Mouse (Mus musculus) neural tube, embryonic 11.5 days (tissue): Measurements from ENCODE around the gene Gm4969. TPM values are rescaled to one million over a fixed set of nuclear protein-coding genes. Genes with fewer than 3 reads are reported as not detected.

ENCODE experiments used
- ATAC-seq: fragments of 200-750 bp; cut with Nextera tagmentation; 2 replicates; pipeline ENCODE4 v1.8.0; 2017; ENCODE audit warnings: moderate number of reproducible peaks, mild to moderate bottlenecking, moderate TSS enrichment, moderate library complexity; ENCODE audit not compliant: insufficient read depth, low FRiP score, low TSS enrichment
- DNase-seq: peaks from one replicate; pipeline ENCODE4 v3.0.0-alpha.2; 2015; ENCODE audit warnings: low spot score
- H3K27ac ChIP-seq: fragments of 300-500 bp; sonication (generic); 2 replicates; pipeline ENCODE4 v1.5.1; 2014; ENCODE audit warnings: low read depth, mild to moderate bottlenecking, low read length
- H3K27me3 ChIP-seq: fragments of 300-500 bp; sonication (generic); 2 replicates; pipeline ENCODE4 v1.6.1; 2014; ENCODE audit warnings: mild to moderate bottlenecking, low read length, mixed read lengths; ENCODE audit not compliant: control insufficient read depth, insufficient read depth
- H3K36me3 ChIP-seq: fragments of 300-500 bp; sonication (generic); 2 replicates; pipeline ENCODE4 v1.6.1; 2014; ENCODE audit warnings: mild to moderate bottlenecking, low read length, moderate library complexity, mixed read lengths; ENCODE audit not compliant: control insufficient read depth, insufficient read depth
- H3K4me1 ChIP-seq: fragments of 300-500 bp; sonication (generic); 2 replicates; pipeline ENCODE4 v1.6.1; 2014; ENCODE audit warnings: low read length, mixed read lengths; ENCODE audit not compliant: control insufficient read depth, insufficient read depth
- H3K4me2 ChIP-seq: fragments of 300-500 bp; sonication (generic); 2 replicates; pipeline ENCODE4 v1.6.1; 2014; ENCODE audit warnings: low read depth, mild to moderate bottlenecking, moderate library complexity
- H3K4me3 ChIP-seq: fragments of 300-500 bp; sonication (generic); 2 replicates; pipeline ENCODE4 v1.5.1; 2014; ENCODE audit warnings: low read depth, low read length
- H3K9ac ChIP-seq: fragments of 300-500 bp; sonication (generic); 2 replicates; pipeline ENCODE4 v1.6.1; 2014; ENCODE audit warnings: mild to moderate bottlenecking, low read length
- H3K9me3 ChIP-seq: fragments of 300-500 bp; sonication (generic); 2 replicates; pipeline ENCODE4 v1.6.1; 2016; ENCODE audit warnings: low read length; ENCODE audit not compliant: control insufficient read depth
- WGBS: fragments of 180-500 bp; shearing (Covaris S2); extraction: QIAGEN DNeasy Blood & Tissue Kit; methylation state at CpG from one replicate; pipeline ENCODE4 v1.1.7; 2014; 5-methylcytosine and 5-hydroxymethylcytosine counted together
- polyA plus RNA-seq: library from polyadenylated mRNA; unstranded; fragments of >200 nt; fragmentation: Nextera tagmentation; extraction: Ambion mirVana; gene quantifications from 2 replicates; pipeline ENCODE4 v1.2.1, GENCODE M21; 2014

Gm4969 gene
- polyA plus RNA-seq, 1 experiment from 2014 or later: 1.3 TPM

DNA sequence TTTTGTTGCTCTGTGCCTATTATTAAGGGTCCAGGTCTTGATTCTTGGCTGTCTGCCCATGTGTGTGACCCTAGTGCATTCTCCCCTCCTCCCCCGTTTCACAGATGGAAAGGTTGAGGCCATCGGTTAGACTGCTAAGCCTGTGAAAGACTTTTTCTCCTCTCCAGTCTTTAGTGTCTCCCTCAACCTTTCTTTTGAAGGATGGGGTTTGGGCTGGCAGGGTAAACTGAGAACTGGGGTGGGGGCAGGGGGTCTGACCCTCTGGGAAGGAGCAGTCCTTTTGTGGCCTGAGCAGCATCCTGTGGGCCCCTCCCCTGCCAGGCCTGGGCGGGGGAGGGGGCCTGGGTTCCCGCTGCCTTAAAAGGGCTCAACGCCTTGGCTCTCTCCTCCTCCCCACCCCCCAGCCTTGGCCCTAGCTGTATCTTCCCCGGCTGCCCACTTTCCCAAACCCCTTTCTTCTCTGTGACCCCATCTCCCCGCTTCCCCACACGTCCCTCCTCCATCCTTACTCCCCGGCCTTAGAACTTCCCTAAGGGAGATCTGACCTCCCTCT lies 33.2 kb downstream of the Gm4969 start:
- WGBS: 24% methylated on average over 8 of the region's 9 CpGs
- no peaks in the 10 kb centered on the region for H3K27me3 ChIP-seq
- H3K9ac ChIP-seq: no peak overlapping the region
- no peaks in the 10 kb centered on the region for H3K9me3 ChIP-seq
- H3K36me3 ChIP-seq: peaks cover 21% of the 10 kb centered on the region
- H3K4me2 ChIP-seq: no peak overlapping the region
- no peak overlapping the region for H3K27ac ChIP-seq
- H3K4me3 ChIP-seq: no peak overlapping the region
- H3K4me1 ChIP-seq: peaks cover 11% of the 10 kb centered on the region
- ATAC-seq (no peak), DNase-seq (no peak)

DNA sequence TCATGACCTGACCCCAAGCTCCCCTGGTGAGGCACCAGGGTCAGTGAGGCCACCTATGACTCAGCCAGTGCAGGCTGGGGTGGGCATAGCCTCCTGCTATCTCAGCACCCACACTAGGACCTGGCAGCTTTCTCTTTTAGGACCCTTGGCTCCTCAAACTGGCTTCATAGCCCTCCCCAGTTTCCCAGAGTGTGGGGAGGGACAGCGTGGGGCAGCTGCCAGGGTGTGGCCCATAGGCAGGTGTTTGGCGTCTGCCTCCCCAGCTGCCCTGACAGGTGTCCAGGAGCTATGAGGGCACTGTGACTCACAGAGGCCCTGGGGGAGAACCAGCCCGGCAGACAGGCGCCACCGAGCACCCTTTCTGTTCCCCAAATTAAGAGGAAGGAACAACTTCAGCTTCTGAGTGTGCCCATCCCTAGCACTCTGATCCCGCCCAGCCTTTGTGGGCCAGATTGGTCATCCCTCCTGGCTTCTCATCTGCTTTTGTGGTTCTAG lies 33.8 kb downstream of the Gm4969 start:
- no peaks in the 10 kb centered on the region for H3K27me3 ChIP-seq
- peaks cover 24% of the 10 kb centered on the region for H3K36me3 ChIP-seq
- peaks cover 11% of the 10 kb centered on the region for H3K4me1 ChIP-seq
- no peaks in the 10 kb centered on the region for H3K9me3 ChIP-seq
- H3K4me3 ChIP-seq: no peak overlapping the region
- 73% methylated on average over 6 of the region's 6 CpGs for WGBS
- H3K27ac ChIP-seq: no peak overlapping the region
- no peak for DNase-seq
- no peak overlapping the region for H3K9ac ChIP-seq
- ATAC-seq: no peak
- no peak overlapping the region for H3K4me2 ChIP-seq

DNA sequence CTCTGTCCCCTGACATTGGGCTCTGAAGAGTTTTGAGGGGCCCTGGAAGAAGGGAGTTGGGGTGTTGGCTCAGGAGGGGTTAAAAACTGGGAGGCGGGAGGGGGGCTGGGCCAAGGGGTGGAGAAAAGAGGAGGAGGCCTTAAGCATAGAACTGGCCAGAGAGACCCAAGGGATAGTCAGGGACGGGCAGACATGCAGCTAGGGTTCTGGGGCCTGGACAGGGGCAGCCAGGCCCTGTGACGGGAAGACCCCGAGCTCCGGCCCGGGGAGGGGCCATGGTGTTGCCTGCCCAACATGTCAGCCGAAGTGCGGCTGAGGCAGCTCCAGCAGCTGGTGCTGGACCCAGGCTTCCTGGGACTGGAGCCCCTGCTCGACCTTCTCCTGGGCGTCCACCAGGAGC lies 34.5 kb downstream of the Gm4969 start, which contains the start of gene Dmpk:
Dmpk (plus strand) TSS at position 149 of the 400 bp plus-strand sequence.
- Histone ChIP-seq H3K4me2 (no peak within 1 kb of the TSS), H3K4me3 (no peak within 1 kb of the TSS), H3K4me1 (peaks cover 11% of the 10 kb centered on the region), H3K27me3 (no peaks in the 10 kb centered on the region), H3K9me3 (no peaks in the 10 kb centered on the region), H3K9ac (no peak within 1 kb of the TSS), H3K36me3 (peaks cover 24% of the 10 kb centered on the region), H3K27ac (no peak within 1 kb of the TSS)
- 61% methylated on average over 10 of the region's 10 CpGs for WGBS
- DNase-seq (no peak), ATAC-seq (no peak)

DNA sequence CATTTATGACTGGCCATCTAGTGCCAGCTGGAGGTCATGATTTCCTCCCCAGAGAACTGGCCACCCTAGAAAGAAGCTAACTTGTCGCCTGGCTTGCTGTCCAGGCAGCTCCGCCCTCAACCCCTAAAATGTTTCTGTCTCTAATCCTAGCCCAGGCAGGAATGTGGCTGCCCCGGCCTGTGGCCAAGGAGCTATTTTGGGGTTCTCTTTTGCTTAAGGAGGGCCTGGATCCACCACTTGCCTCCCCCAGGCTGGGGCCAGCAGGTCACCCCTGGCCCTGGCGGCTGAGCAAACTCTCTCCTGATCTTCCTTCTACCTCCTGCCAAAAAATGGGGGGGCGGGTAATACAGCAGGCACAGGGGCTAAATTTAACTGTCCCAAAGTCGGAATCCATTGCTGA lies 35.1 kb downstream of the Gm4969 start:
- Histone ChIP-seq H3K4me1 (peaks cover 11% of the 10 kb centered on the region), H3K27me3 (no peaks in the 10 kb centered on the region), H3K27ac (no peak overlapping the region), H3K36me3 (peaks cover 24% of the 10 kb centered on the region), H3K4me3 (no peak overlapping the region), H3K9me3 (no peaks in the 10 kb centered on the region), H3K4me2 (no peak overlapping the region), H3K9ac (no peak overlapping the region)
- ATAC-seq (no peak), DNase-seq (no peak)
- 58% methylated on average over 6 of the region's 6 CpGs for WGBS

DNA sequence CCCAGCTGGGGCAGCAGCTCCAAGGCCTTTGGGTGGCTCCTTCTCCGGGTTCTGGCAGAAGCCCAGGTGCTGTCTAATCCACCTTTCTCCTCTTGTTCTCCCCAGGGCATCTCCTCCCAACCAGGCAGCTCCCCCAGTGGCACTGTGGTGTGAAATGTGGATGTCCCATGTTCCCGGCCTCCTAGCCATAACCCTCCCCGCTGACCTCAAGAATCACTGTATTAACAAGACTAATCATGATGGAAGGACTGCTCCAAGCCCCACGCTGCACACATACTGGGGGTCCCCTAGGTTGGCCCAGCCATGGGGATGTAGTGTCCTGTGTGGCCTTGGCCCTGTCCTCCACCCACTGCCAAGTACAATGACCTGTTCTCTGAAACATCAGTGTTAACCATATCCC lies 36.0 kb downstream of the Gm4969 start:
- peaks cover 24% of the 10 kb centered on the region for H3K36me3 ChIP-seq
- ATAC-seq (no peak), DNase-seq (no peak)
- no peak overlapping the region for H3K4me2 ChIP-seq
- no peak overlapping the region for H3K9ac ChIP-seq
- H3K4me3 ChIP-seq: no peak overlapping the region
- H3K27me3 ChIP-seq: no peaks in the 10 kb centered on the region
- WGBS: 83% methylated on average over 4 of the region's 4 CpGs
- H3K9me3 ChIP-seq: no peaks in the 10 kb centered on the region
- H3K4me1 ChIP-seq: peaks cover 16% of the 10 kb centered on the region
- H3K27ac ChIP-seq: no peak overlapping the region

DNA sequence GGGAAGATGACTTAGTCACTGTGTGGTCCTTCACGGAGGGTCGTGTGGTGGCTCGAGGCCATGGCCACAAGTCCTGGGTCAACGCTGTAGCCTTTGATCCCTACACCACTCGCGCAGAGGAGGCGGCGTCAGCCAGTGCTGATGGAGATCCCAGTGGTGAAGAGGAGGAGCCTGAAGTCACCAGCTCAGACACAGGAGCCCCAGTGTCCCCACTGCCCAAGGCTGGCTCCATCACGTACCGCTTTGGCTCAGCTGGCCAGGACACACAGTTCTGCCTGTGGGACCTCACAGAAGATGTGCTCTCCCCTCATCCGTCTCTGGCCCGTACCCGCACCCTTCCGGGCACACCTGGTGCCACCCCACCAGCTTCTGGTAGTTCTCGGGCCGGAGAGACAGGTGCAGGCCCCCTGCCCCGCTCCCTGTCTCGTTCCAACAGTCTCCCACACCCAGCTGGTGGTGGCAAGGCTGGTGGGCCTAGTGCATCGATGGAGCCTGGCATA lies 37.7 kb downstream of the Gm4969 start:
- Histone ChIP-seq H3K27ac (no peak overlapping the region), H3K27me3 (no peaks in the 10 kb centered on the region), H3K36me3 (peaks cover 24% of the 10 kb centered on the region), H3K9me3 (no peaks in the 10 kb centered on the region), H3K4me1 (peaks cover 20% of the 10 kb centered on the region), H3K4me2 (no peak overlapping the region), H3K9ac (no peak overlapping the region), H3K4me3 (no peak overlapping the region)
- ATAC-seq (no peak), DNase-seq (no peak)
- WGBS: 84% methylated on average over 19 of the region's 19 CpGs

DNA sequence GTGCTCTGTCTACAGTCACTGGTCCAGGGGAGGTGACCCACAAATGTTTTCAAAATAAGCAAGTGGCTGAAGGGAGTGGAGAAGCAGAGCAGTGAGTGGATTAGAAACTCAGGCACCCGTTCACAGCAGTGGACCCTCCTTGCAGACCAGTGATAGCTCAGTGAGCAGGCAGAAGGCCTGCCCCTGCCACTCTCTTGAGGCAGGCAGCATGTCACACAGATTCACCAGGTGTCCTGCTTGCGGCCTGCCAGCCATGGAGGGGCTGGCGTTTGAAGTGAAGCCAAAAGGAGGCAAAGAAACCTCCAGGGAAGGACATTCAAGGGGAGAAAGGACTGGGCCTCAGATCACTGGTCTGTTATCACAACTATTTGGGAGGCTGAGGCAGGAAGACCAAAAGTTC lies 39.4 kb downstream of the Gm4969 start:
- no peak overlapping the region for H3K4me3 ChIP-seq
- H3K27ac ChIP-seq: no peak overlapping the region
- peaks cover 14% of the 10 kb centered on the region for H3K4me1 ChIP-seq
- H3K27me3 ChIP-seq: no peaks in the 10 kb centered on the region
- DNase-seq: no peak
- no peak overlapping the region for H3K9ac ChIP-seq
- 85% methylated on average over 3 of the region's 3 CpGs for WGBS
- peaks cover 24% of the 10 kb centered on the region for H3K36me3 ChIP-seq
- no peak overlapping the region for H3K4me2 ChIP-seq
- ATAC-seq: no peak
- no peaks in the 10 kb centered on the region for H3K9me3 ChIP-seq

DNA sequence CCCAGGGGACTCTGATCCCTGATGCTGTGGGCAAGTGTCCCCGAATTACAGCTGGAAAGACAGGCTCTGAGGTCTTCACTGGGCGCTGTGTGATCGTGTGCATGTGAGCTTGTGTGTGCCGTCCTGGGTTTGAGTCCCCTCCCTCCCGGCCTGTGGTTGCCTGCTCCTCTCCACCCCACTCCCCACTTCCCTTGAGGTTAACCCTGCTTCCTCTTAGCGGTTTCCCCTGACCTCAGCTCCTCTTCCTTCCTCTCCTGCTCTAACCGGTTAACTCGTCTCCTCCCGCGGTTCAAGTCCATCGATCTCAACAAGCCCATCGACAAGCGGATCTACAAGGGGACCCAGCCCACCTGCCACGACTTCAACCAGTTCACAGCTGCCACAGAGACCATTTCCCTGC lies 40.4 kb downstream of the Gm4969 start:
- no peaks in the 10 kb centered on the region for H3K9me3 ChIP-seq
- ATAC-seq (no peak), DNase-seq (no peak)
- no peaks in the 10 kb centered on the region for H3K27me3 ChIP-seq
- H3K4me3 ChIP-seq: peak overlapping the region; percentile 100; the same call in 1 of the 2 replicates
- peak overlapping the region; percentile 97; the same call in 1 of the 2 replicates for H3K9ac ChIP-seq
- WGBS: 83% methylated on average over 14 of the region's 14 CpGs
- peaks cover 22% of the 10 kb centered on the region for H3K36me3 ChIP-seq
- H3K4me1 ChIP-seq: peaks cover 11% of the 10 kb centered on the region
- peak overlapping the region; percentile 93 for H3K4me2 ChIP-seq
- H3K27ac ChIP-seq: no peak overlapping the region

DNA sequence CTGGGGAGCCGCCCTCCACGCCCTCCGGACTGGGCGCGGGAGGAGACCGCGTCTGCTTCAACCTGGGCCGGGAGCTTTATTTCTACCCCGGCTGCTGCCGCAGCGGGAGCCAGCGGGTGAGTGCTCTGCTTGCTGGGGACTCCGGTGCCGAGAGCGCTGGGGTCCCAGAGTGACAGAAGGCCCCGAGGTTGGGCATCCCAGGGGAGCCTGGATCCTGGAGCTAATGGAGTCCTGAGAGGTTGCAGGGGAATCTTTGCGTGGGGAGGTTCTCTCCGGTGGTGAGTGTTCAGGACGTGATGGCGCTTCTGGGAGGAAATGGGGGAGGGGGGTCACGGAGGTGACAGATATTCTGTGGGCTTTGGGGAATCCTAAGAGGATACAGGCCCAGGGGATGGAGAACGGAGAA lies 41.6 kb downstream of the Gm4969 start:
- Histone ChIP-seq H3K27me3 (no peaks in the 10 kb centered on the region), H3K4me1 (peaks cover 11% of the 10 kb centered on the region), H3K4me3 (peak overlapping the region; percentile 100), H3K4me2 (peak overlapping the region; percentile 93), H3K36me3 (peaks cover 16% of the 10 kb centered on the region), H3K27ac (peak overlapping the region; percentile 49; the same call in 1 of the 2 replicates), H3K9ac (peak overlapping the region; percentile 97), H3K9me3 (no peaks in the 10 kb centered on the region)
- ATAC-seq (no peak), DNase-seq (no peak)
- under 1% methylated on average over 20 of the region's 22 CpGs for WGBS
